Mouse (Mus musculus) ES-Bruce4 (cell line): Measurements from ENCODE around the gene Prss37.

ENCODE experiments used
- CTCF ChIP-seq: IDR thresholded peaks from one replicate; pipeline ENCODE4 v1.8.1; 2011; ENCODE audit warnings: low read depth, low read length
- EP300 ChIP-seq: IDR thresholded peaks from 2 replicates; pipeline ENCODE4 v1.6.1; 2011; ENCODE audit warnings: low read depth, low read length; ENCODE audit not compliant: insufficient read depth
- POLR2A ChIP-seq: IDR thresholded peaks from one replicate; pipeline ENCODE4 v1.8.1; 2011; ENCODE audit warnings: low read length; ENCODE audit not compliant: insufficient read depth

GRCm38 (mm10) chr6:40476132-40476531 is 43.2 kb downstream of the Prss37 start:
- TF ChIP-seq CTCF (no peak), EP300 (no peak), POLR2A (no peak)
